Mouse (Mus musculus): ENCODE measurements around the gene Ubxn6.
"Not testable (repeated sequence)": the region's sequence is repeated elsewhere in the genome, so short reads cannot be mapped to it uniquely, and the experiment has no call there.

Ubxn6 gene

GRCm38 (mm10) chr17:56074827-56075208 lies at the start of gene Ubxn6:
Gene Ubxn6, minus strand, starts transcription at chr17:56075028.
- DNase-seq = peak; percentile 99 to 100

GRCm38 (mm10) chr17:56123681-56124340 lies 49.0 kb upstream of the Ubxn6 start:
- no peak for DNase-seq

- DNase-seq = no peak
Measured at GRCm38 (mm10) chr17:56123161-56123560, 48.3 kb upstream of the Ubxn6 start.

GRCm38 (mm10) chr17:56121826-56122225 lies 47.0 kb upstream of the Ubxn6 start, which contains the start of gene Lrg1:
Gene Lrg1, minus strand, starts transcription at chr17:56122001.
- no peak for DNase-seq

- peak; percentile 86 to 90 for DNase-seq
Measured at GRCm38 (mm10) chr17:56119981-56120880, 45.4 kb upstream of the Ubxn6 start.

- no peak for DNase-seq
Measured at GRCm38 (mm10) chr17:56119431-56119830, 44.6 kb upstream of the Ubxn6 start.

- peak; percentile 88 to 92 for DNase-seq
Measured at GRCm38 (mm10) chr17:56117251-56117710, 42.5 kb upstream of the Ubxn6 start, which contains the start of gene Plin5. Gene Plin5, minus strand, starts transcription at chr17:56117596.

- DNase-seq = no peak
Measured at GRCm38 (mm10) chr17:56116193-56116592, 41.4 kb upstream of the Ubxn6 start.

GRCm38 (mm10) chr17:56112743-56113142 lies 37.9 kb upstream of the Ubxn6 start:
- no peak for DNase-seq

GRCm38 (mm10) chr17:56111864-56112263 lies 37.0 kb upstream of the Ubxn6 start:
- DNase-seq = peak; percentile 66 to 82

- no peak for DNase-seq
Measured at GRCm38 (mm10) chr17:56111021-56111420, 36.2 kb upstream of the Ubxn6 start.

GRCm38 (mm10) chr17:56110571-56110970 lies 35.7 kb upstream of the Ubxn6 start:
- no peak for DNase-seq

- DNase-seq = no peak
Measured at GRCm38 (mm10) chr17:56109219-56110051, 34.6 kb upstream of the Ubxn6 start, which contains the start of gene Plin4. Gene Plin4, minus strand, starts transcription at chr17:56109803.

- DNase-seq = peak in 1 of 2 experiments; percentile 39
Measured at GRCm38 (mm10) chr17:56108334-56109044, 33.7 kb upstream of the Ubxn6 start.

- no peak for DNase-seq
Measured at GRCm38 (mm10) chr17:56107736-56108135, 32.9 kb upstream of the Ubxn6 start.

- no peak for DNase-seq
Measured at GRCm38 (mm10) chr17:56106981-56107380, 32.2 kb upstream of the Ubxn6 start.

GRCm38 (mm10) chr17:56106436-56106835 lies 31.6 kb upstream of the Ubxn6 start:
- DNase-seq = not testable (repeated sequence)

GRCm38 (mm10) chr17:56104821-56105220 lies 30.0 kb upstream of the Ubxn6 start:
- DNase-seq = not testable (repeated sequence)

GRCm38 (mm10) chr17:56103465-56104285 lies 28.8 kb upstream of the Ubxn6 start:
- no peak for DNase-seq

- no peak for DNase-seq
Measured at GRCm38 (mm10) chr17:56102927-56103326, 28.1 kb upstream of the Ubxn6 start.

- no peak for DNase-seq
Measured at GRCm38 (mm10) chr17:56102158-56102557, 27.3 kb upstream of the Ubxn6 start.

Data from kidney, postnatal 36 days (tissue).